Mouse (Mus musculus) ovary, adult 2 months (tissue): Measurements from ENCODE around the gene Cyp2r1. TPM values are rescaled to one million over a fixed set of nuclear protein-coding genes. Genes with fewer than 3 reads are reported as not detected.

Experiments
- polyA plus RNA-seq: library from polyadenylated mRNA; depleted of rRNA; stranded (reverse); fragments of >200 nt; gene quantifications from 2 replicates; pipeline ENCODE4 v1.2.3, GENCODE M21; 2012; rRNA removed

The Cyp2r1 gene
- polyA plus RNA-seq = 0.53 and 2.6 TPM in 2 replicates

DNA sequence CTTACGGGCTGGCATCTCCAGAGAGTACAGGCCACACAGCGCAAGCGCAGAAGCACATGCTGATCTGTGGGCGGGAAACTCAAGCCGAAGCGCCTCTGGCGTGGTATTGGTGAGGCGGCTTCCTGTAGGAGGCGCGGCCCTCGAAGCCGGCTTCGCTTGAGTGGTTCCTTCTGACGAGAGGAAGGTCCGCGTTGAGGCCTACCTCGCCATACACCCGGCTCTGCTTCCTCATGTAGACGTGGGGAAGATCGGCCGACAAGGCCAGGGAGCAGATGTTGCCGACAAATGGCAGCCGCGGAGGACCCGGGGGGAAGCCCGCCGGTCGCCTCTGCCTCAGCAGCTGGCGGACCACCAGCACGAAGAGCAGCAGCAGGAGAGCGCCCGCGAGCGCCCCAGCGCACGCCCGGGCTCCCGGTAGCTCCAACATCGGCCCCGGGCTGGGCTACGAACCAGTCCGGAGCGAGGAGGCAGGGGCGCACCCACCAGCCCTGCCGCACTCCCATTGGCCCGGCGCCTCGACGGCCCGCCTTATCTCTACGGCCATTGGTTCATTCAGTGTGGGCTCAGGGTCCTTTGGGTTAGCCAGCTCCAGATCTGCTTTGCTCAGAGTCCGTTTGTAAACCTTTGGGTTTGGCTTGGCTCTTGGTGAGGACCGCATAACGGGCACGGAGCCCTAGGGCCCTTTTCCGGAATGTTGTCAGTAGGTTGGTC is at the start of gene Cyp2r1:
Cyp2r1 (minus strand) TSS at position 442 of the 711 bp plus-strand sequence.

Other genes with a start within 250 kb of the Cyp2r1 start
- 5.1 and 10.0 TPM in 2 replicates for gene Pde3b, start 147.7 kb downstream of the Cyp2r1 start, polyA plus RNA-seq
- gene Calca, start 73.4 kb upstream of the Cyp2r1 start, polyA plus RNA-seq = 1.6 and 2.5 TPM in 2 replicates
- 1.1 and 2.0 TPM in 2 replicates for gene Calcb, start 155.7 kb upstream of the Cyp2r1 start, polyA plus RNA-seq
- 4.6 and 5.5 TPM in 2 replicates for gene Insc, start 180.7 kb upstream of the Cyp2r1 start, polyA plus RNA-seq